Mouse (Mus musculus) heart, postnatal 14 days (tissue): ENCODE results near the gene Adipor2. TPM values are rescaled to one million over a fixed set of nuclear protein-coding genes. Genes with fewer than 3 reads are reported as not detected.
A peak's percentile ranks its signal among the peaks of the same experiment; 100 is the strongest.
"Not testable (repeated sequence)": the region's sequence is repeated elsewhere in the genome, so short reads cannot be mapped to it uniquely, and the experiment has no call there.

Experiments
- DNase-seq, 2 experiments: peaks; one replicate each; pipeline ENCODE4 v3.0.0; 2021 to 2022
- intact Hi-C: fragments of 180-260 bp; cut with DNase I; formaldehyde crosslinking; loops from one replicate; pipeline ENCODE4 v1.15.1; 2025
- total RNA-seq, 2 experiments: library from RNA; stranded (reverse); gene quantifications; 2 replicates each; pipeline ENCODE4 v1.2.3; 2021

Adipor2 gene
- total RNA-seq, 2 experiments from 2014 or later = 54.8 to 64.1 TPM

DNA sequence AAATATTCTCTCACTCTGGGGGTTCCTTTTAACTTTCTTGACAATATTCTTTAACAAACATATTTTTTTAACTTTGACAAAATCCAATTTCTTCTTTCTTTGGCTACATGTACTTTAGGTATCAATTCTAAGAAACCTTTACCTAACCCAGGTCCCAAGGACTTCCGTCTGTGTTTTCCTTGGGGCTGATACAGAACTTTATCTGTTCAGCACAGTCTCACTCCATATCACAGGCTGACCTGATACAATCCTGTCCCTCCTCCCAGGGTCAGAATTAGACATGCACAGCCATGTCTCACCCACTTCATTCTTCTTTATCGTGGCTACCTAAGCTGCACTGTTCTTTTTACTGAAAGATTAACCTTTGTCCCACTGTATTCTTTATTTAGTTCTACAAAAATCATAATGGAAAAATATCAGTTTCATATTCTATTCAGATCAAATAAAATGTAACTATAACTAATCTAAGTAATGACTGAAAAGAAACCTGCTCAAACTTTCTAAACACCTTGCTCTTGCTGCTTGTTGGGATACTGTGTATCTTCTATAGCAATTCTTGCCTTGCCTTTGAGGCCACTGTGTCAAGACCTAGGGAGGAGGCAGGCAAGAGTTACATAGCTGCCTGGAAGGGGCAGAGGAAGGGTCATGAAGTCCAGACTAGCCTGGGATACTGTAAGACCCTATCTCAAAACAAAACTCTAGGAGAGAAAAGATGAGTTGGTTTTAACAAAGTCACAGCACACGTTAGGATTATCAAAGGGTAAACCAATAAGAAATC lies 56.4 kb downstream of the Adipor2 start:
- intact Hi-C loops = no loop called here

DNA sequence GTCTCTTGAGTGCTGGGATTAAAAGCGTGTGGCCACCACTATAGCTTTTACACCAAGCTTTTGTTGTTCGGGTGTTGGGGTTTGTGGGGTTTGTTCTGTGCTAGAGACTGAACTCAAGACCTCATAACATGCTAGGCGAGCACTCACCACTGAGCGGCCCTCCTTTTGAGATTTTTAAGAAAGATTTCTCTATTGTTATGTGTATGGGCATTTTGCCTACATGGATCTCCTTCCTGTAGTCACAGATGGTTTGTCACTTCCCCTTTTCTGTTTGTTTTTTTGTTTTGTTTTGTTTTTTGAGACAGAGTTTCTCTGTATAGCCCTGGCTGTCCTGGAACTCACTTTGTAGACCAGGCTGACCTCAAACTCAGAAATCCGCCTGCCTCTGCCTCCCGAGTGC lies 57.3 kb downstream of the Adipor2 start:
- intact Hi-C loops, DNase-seq: not testable (repeated sequence)

More for the DNA sequence above, 56.4 kb downstream of the Adipor2 start:
- no peak for DNase-seq

DNA sequence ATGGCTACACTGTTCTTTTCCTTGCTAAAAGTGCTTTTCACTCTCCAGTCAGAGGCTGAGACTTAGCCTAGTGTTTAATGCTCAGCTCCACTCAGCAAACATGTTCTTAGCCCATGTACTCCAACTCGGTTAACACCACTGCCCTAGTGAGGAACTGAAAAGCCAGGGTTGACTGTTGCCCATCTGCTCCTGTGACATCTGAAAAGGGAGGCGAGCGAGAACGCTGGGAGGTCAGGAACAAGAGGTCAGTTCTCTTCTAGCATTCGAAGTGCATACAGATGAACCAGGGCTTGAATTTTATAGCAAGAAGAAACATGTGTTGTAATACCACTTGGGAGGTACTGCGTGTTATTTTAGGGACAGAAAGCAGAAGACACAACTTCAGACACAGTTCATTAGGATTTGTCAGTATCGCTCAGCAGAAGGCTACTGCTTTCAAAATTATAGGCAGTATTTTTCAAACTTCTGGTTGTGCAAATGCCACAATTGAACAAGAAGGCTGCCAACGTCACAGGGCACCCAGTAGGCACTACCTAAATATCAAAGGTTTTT lies 59.4 kb downstream of the Adipor2 start:
- no peak for DNase-seq

DNA sequence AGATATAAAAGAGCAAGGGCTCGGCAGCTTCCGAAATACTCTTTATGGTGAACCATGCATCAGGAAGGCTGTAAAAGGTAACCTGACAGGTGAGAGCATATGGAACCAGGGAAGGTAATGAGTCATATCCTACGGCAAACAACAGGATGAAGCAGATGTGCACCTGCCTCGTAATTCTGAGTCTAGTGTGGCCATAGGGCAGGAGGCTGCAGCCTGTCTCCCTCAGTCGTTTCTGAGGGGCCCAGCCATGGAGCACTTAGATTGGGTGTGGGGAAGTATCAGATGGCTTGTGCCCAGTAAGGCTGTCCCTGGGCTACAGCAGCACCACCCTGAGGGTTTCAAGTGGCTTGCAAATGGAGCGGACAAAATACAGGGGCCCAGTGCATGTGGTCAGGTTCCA lies 65.0 kb downstream of the Adipor2 start:
- no peak for DNase-seq
- intact Hi-C loops = no loop called here

More for the DNA sequence above, 59.4 kb downstream of the Adipor2 start:
- intact Hi-C loops = no loop called here

DNA sequence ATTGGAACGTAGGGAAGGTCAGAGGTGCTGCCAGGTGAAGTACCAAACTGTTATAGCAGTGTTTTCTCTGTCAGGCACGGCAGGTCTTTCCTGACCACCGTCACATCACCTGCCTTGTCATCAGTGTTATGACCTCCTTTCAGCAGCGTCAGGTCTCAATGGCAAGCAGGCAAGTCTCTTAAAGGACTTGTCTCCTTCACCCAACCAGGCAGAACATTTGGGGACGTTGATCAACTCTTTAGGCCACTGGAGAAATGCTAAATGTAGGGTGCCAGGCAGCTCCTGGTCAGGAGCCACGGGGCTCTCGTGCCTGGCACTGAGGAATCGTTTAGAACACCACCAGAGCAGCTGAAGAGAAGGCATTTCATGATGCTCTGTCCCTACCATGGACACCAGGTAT lies 65.8 kb downstream of the Adipor2 start:
- intact Hi-C loops = no loop called here
- DNase-seq = no peak

DNA sequence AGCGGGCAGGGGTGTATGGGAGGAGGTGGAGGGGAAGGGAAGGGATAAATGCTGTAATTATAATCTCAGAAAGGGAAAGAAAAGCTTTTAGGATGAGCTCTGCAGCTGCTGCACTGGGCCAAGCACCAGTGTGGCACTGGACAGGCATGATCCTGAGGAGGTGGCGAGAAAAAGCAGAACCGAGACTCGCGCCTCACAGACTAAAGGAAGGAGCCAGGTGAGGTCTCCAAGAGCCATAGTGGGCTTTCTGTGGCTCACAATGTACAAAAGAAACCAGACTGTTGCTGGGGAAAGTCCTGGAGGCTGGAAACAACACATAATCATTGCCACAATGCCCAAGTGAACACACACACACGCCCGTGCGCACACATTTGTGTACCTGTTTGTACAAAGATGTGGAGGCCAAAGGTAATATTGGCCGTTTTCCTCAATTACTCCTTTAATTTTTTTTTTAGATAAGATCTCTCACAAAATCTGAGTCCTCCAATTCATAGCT lies 66.8 kb downstream of the Adipor2 start:
- intact Hi-C loops = no loop called here
- DNase-seq = no peak

DNA sequence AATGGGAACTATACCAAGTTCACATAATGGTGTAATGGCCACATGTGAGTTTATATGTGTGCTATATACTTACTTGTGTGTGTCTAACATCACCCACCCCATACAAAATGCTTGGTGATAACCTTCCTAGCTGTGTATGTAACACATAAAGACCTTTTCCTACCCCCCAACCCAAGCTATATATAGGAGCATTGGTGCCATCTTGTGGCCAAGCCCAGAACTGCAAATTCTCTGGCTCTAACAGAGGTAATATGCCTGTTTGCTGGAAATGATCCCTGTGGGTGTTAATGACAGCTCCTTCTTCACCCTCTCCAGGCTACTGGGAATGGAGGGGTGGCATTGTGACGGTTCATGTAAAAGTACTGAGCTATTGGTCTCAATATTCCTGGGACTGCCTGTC lies 69.3 kb downstream of the Adipor2 start:
- intact Hi-C loops = loop anchor here (1.0 to 10.0 kb wide), 4 partner anchors 81 to 703 kb away; no protein-coding TSS in a partner anchor
- peak; percentile 70 to 88 for DNase-seq

DNA sequence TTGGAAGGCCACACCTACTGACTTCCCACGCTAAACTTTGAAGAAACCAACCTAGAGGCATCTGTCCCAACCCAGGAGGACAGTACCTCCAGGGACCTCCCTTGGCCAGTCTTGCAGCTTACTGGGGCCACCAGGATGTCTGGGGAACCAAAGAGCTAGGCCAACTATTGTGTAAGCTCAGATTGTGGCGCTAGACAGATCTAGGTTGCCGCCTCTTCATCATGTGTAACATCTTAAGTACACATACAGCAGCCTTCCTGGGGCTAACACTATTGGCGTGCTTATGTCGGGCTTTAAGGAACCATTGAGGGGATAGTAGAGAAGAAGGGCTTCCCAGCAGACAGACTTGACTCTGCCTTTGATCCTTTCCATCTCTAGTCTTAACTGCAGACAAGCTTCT lies 69.7 kb downstream of the Adipor2 start:
- no peak for DNase-seq
- intact Hi-C loops = loop anchor here (1.0 to 10.0 kb wide), 4 partner anchors 81 to 703 kb away; no protein-coding TSS in a partner anchor

DNA sequence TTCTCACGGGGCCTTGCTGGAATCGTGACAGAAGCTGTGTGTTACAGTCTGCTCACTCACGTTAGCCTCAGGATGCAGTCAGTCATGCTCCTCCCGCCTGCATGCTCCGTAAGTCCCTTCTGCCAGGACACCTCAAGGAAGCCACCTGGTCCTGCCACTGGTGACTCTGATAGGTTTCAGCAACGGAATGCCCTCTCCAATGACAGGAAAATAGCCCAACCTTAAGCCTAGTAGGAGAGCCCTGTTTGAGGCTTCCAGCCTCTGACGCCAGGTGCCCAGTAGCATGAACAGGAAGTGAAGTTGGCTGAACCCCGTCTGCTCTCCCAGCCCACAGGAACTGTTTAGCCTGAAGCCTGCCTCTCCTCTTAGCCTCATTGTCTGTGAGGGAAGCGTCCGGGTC lies 71.2 kb downstream of the Adipor2 start:
- intact Hi-C loops = loop anchor here (5.0 to 10.0 kb wide), 2 partner anchors 219 to 701 kb away; no protein-coding TSS in a partner anchor
- DNase-seq = no peak

DNA sequence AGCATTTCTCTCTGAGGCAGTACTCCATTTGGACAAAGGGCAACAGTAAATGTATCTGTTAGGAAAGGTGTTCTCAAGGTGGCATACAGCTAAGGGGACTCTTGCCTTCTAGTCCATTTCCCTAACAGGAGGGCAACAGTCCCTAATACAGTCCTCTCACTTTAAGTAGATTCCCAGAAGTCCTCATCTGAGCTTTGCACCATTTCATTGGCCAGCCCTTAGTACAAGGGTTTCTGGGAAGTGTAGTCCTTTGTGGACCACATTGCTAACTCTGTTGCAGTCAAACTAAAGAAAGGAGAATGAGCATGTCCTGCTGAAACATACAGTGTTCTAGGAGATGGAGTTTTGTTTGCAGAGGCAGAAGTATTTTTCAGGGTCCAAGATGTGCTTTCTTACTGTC lies 76.1 kb downstream of the Adipor2 start:
- intact Hi-C loops = loop anchor here (10.0 kb wide), 1 partner anchor 697 kb away; no protein-coding TSS in a partner anchor

DNA sequence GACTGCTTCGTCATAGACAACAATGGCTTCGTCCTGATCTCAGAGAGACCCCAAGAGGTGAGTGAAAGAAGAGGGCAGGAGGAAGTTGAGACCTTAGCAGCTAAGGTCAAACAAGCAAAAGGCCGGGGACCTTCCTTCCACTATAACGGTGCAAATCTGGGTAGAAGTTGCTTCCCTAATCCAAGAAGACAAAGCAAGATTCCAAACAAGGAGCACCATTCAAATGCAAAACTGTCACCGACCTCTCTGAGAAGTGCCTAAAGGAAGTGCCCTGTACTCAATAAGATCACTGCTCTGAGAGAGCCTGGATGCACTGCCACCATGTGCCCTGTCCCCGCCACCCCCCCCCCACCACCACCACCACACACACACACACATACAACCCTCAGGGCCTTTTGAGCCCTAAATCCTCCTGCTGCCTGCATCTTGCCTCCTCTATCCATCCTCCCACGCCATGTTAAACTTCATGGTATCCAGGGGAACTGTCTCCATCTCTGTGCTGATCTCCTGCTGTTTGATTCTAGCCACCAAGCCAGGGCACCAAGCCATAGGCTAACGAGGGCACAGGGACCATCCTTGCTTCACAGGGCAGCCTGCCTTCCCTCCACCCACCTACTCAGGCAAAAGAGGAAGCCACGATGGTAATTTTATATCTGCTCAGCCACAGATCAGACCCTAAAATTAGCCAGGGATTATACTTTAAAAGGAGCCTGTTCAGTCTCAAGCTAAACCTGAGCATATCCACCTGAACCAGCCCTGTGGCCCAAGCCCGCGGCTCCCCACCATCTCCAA lies 79.2 kb downstream of the Adipor2 start:
- no peak for DNase-seq
- intact Hi-C loops = no loop called here

More for the DNA sequence above, 76.1 kb downstream of the Adipor2 start:
- DNase-seq = peak in 1 of 2 experiments; percentile 35

DNA sequence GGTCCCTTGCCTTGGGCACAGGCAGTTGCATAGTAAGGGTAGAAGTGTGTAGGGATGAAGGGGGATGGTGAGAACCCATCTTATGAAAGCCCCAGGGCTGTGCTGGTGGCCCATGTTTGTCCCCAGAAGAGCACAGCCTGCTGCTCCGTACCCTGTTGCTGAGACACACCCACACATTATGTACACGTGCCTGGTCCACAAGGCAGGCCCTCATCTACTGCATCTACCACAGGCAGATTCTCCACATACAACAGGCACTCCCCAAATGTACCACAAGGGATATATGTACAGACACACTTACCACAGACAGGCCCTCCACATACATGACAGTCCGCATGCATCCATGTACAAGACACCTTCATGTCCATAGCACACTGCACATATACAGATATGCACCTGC lies 80.2 kb downstream of the Adipor2 start:
- intact Hi-C loops = no loop called here
- DNase-seq = no peak

DNA sequence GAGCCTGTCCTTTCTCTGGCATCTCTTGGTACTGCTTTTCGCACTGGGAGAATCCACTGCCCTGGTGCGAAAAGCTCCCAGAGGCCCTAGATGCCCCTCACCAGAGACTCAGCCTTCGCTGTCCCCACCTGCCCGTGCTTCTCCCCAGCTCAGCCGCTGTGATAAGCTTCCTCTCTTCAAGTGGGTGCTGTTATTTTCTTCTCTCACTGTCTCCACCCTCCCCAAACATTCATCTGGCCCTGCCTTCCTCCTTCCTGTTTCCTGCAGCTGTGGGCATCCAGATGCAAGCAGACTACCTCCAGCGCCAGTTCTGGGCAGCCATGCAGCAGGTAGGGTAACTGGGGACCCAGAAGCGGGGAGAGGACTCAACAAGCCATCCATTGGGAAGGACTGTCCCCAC lies 81.4 kb downstream of the Adipor2 start:
- DNase-seq = no peak
- intact Hi-C loops = no loop called here

DNA sequence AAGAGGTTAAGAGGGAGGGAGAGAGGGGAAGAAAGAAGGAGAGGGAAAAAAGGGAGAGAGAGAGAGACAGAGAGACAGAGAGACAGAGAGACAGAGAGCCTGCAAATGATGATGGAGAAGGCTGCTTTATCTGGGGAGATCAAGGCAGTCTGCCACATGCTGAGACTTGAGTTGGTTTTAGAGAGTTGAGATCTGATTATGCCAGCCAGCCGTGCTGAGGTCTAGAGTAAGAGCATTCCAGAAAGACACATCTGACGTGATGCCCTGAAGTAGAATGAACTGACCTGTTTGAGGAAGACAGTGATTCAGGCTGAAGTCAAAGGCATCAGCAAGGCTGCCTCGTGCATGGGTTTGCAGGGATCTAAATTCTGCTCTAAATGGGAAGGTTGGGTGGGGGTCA lies 83.7 kb downstream of the Adipor2 start:
- intact Hi-C loops = no loop called here
- DNase-seq = no peak

DNA sequence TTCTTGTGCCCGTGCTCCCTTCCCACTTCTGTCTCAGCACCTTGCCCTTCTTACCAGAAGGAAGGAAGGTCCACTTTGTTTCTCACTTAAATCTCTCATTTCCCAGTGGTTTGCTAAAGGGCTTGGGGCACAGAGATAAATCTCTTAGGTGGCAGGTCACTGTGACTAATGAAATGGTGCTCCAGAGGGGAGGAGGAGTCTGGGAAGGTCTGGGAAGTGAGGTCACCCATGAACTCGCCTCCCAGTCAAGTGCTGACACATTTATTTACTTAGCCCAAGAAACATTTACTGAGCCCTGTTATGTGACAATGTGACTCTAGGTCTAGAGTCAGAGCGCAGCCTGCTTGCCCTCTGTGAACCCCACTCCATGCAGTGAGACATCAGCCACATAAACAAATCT lies 84.3 kb downstream of the Adipor2 start:
- no peak for DNase-seq
- intact Hi-C loops = no loop called here

DNA sequence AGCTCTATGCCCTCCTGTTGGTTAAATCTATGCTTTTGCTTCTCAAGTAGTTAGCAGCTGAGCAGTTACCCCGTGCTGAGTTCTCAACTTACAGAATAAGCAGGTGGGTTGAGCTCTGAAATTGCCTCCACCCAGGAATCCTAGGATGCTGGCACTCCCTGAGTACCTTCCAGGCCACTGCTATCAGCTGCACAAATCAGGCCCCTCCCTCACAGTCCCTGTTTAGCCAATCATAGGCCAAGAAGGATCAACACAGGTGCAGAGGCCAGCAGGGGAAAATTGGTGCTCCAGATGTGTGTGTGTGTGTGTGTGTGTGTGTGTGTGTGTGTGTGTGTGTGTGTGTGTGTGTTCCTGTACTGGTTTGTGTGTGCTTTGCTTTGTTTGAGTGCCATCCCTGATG lies 85.4 kb downstream of the Adipor2 start:
- intact Hi-C loops = no loop called here

DNA sequence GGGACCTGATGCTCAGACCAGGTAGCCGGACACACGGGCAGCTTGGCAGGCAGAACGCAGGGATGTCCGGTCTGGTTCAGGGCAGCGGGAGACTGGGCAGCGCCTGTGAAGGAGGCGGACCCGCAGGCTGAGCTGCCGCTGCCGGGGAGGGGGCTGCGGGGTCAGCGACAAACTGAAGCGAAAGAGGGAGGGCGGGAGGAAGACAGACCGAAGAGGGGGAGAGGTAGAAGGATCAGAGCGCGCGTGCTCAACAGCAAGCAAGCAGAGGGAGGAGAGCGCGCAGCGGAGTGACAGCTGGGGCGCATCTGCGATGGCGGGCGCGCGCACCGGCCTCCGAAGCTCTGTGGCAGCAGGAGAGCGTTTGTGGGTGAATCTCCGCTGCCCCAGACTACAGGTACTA lies 87.0 kb downstream of the Adipor2 start, which contains the start of gene Lrtm2:
Lrtm2 (minus strand) TSS at position 261 of the 400 bp plus-strand sequence.
- intact Hi-C loops = no loop called here

More for the DNA sequence above, 85.4 kb downstream of the Adipor2 start:
- DNase-seq = no peak

DNA sequence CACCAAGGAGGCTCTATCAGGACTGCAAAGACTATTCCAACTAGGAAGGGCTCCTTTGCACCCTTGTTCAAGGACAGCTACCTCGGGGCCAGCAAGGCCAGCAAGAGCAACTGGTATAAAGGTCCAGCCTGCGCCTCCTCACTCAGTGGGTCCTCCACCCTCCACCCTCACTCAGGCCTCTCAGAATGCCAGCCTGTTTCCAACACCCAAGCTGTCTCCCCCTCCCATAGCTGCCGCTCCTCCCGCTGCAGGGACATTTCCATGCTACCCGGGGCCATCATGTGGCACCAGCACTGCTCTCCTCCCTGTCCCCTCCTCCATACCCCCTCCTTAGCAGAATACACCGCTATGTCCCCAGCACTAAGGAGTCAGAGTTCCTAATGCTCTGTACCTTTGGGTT lies 87.6 kb downstream of the Adipor2 start:
- intact Hi-C loops = no loop called here
- DNase-seq = no peak

More for the DNA sequence above, 87.0 kb downstream of the Adipor2 start, which contains the start of gene Lrtm2:
- no peak for DNase-seq

DNA sequence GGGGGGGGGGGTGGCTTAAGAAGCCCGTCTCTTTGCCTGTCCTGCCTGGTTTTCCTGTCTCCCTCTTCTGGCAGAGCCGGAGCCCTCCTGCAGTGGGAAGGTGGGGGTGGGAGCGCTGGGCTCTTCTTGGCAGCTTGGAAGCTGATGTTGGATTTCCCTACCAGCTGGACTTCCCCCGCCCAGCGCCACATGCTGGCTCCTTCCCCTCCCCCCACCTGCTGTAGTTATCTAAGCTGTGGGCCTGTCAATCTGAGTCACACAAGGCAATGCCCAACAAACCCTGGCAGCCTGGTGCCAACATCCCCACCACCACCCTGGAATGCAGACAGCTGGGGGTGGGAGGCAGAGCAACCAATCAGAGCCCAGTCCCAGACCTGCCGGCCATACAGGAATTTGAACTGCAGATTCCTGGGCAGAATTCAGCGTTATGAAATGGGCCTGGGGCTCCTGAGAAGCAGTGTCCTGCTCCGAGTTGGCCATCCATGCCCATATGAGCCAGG lies 88.2 kb downstream of the Adipor2 start:
- intact Hi-C loops = no loop called here
- peak in 1 of 2 experiments; percentile 46 for DNase-seq

DNA sequence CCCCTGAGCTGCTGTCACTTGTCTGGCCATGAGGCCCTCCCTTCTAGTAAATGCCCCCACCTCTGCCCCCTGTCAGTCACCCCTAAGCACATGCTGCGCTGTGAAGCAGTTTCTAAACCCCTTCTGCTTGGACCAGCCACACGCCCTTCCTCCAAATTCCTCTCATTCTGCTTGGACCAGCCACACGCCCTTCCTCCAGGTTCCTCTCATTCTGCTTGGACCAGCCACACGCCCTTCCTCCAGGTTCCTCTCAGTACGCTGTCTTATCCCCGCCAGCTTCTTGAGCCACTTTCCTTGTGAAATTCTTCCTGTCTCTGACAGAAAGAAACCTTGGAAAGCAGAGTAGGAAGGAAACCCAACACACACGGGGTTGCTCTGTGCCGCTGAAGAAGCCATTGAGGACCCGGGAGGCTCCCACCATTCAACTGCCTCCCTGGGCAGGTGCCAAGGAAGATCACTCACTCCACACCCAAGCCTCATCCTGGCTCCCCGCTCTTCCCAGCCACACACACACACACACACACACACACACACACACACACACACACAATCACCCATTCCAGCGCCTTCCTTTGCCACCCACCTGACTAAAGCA lies 88.9 kb downstream of the Adipor2 start:
- no peak for DNase-seq
- intact Hi-C loops = no loop called here
